Mouse (Mus musculus) CH12.LX (cell line): ENCODE results near the gene Acsbg2. TPM values are rescaled to one million over a fixed set of nuclear protein-coding genes. Genes with fewer than 3 reads are reported as not detected.

Source experiments
- DNase-seq: peaks from one replicate; pipeline ENCODE4 v3.0.0-alpha.2; 2013; ENCODE audit errors: extremely low read depth
- H3K27ac ChIP-seq: 2 replicates; pipeline ENCODE4 v1.5.1; 2012; ENCODE audit warnings: low read depth, mild to moderate bottlenecking, control low read depth, moderate library complexity; ENCODE audit not compliant: insufficient read depth
- H3K27me3 ChIP-seq: replicated peaks from 2 replicates; pipeline ENCODE3; 2012; ENCODE audit warnings: inconsistent platforms
- H3K36me3 ChIP-seq, 2 experiments: replicated peaks in 1 of 2; 2 replicates each; pipeline versions ENCODE3 to v1.6.1; 2012; ENCODE audit warnings: inconsistent platforms in 1 of 2, low read length in 1 of 2, mild to moderate bottlenecking in 1 of 2, mixed read lengths in 1 of 2, moderate library complexity in 1 of 2; ENCODE audit not compliant: control insufficient read depth in 1 of 2, insufficient read depth in 1 of 2
- H3K4me1 ChIP-seq, 2 experiments: 2 replicates each; pipeline ENCODE4 v1.6.1; 2012; ENCODE audit warnings: inconsistent platforms in 1 of 2, moderate library complexity in 1 of 2; ENCODE audit not compliant: insufficient read depth in 2 of 2, control insufficient read depth in 1 of 2
- H3K4me2 ChIP-seq: 2 replicates; pipeline ENCODE4 v1.6.1; 2012; ENCODE audit warnings: low read depth, mild to moderate bottlenecking, control low read depth; ENCODE audit not compliant: poor library complexity, insufficient read depth, severe bottlenecking
- H3K4me3 ChIP-seq, 3 experiments: fragments of 150-350 bp in 1 of 3; sonication (generic) in 1 of 3; replicated peaks in 1 of 3; 2 replicates each; pipeline versions ENCODE3 to v1.5.1; 2011 to 2012; ENCODE audit warnings: low read depth in 2 of 3, low read length in 2 of 3, mild to moderate bottlenecking in 2 of 3, moderate library complexity in 2 of 3, control low read depth in 1 of 3, improper control_type of control experiment in 1 of 3, inconsistent platforms in 1 of 3, mixed read lengths in 1 of 3; ENCODE audit not compliant: poor library complexity in 1 of 3
- H3K79me2 ChIP-seq: replicated peaks from 2 replicates; pipeline ENCODE4 v1.6.1; 2012; ENCODE audit warnings: mild to moderate bottlenecking, moderate library complexity; ENCODE audit not compliant: control insufficient read depth, poor library complexity, insufficient read depth, severe bottlenecking; ENCODE audit errors: extremely low read depth
- H3K9ac ChIP-seq: 2 replicates; pipeline ENCODE4 v1.6.1; 2012; ENCODE audit warnings: low read depth, mild to moderate bottlenecking, control low read depth, moderate library complexity; ENCODE audit not compliant: insufficient read depth
- H3K9me3 ChIP-seq: replicated peaks from 2 replicates; pipeline ENCODE3; 2012; ENCODE audit warnings: low read length, inconsistent platforms, mixed read lengths
- BHLHE40 ChIP-seq: IDR thresholded peaks from 2 replicates; pipeline ENCODE4 v1.6.1; 2011; ENCODE audit warnings: mild to moderate bottlenecking, low read depth, low read length, improper control_type of control experiment
- CHD1 ChIP-seq: IDR thresholded peaks from 2 replicates; pipeline ENCODE4 v1.6.1; 2012; ENCODE audit warnings: low read depth, low read length, improper control_type of control experiment, inconsistent platforms
- CHD2 ChIP-seq: IDR thresholded peaks from 2 replicates; pipeline ENCODE4 v1.6.1; 2011; ENCODE audit warnings: low read length, improper control_type of control experiment
- CTCF ChIP-seq, 2 experiments: IDR thresholded peaks in 1 of 2; conservative IDR thresholded peaks in 1 of 2; 2 replicates each; pipeline ENCODE4 v1.5.1; 2011 to 2012; ENCODE audit warnings: low read depth in 2 of 2, low read length in 2 of 2, improper control_type of control experiment in 1 of 2, inconsistent platforms in 1 of 2, mild to moderate bottlenecking in 1 of 2, moderate library complexity in 1 of 2
- ELF1 ChIP-seq: IDR thresholded peaks from 2 replicates; pipeline ENCODE4 v1.6.1; 2014; ENCODE audit warnings: low read depth, mild to moderate bottlenecking, inconsistent platforms, low read length, improper control_type of control experiment
- EP300 ChIP-seq: IDR thresholded peaks from 2 replicates; pipeline ENCODE4 v1.6.1; 2011; ENCODE audit warnings: low read length, improper control_type of control experiment
- ETS1 ChIP-seq: conservative IDR thresholded peaks from 2 replicates; pipeline ENCODE4 v1.6.1; 2012; ENCODE audit warnings: low read depth, mild to moderate bottlenecking, inconsistent platforms, low read length, improper control_type of control experiment, moderate library complexity
- HCFC1 ChIP-seq: IDR thresholded peaks from 2 replicates; pipeline ENCODE4 v1.6.1; 2012; ENCODE audit warnings: low read depth, mild to moderate bottlenecking, inconsistent platforms, low read length, improper control_type of control experiment
- IRF4 ChIP-seq: IDR thresholded peaks from 2 replicates; pipeline ENCODE4 v1.6.1; 2014; ENCODE audit warnings: low read depth, mild to moderate bottlenecking, inconsistent platforms, low read length, improper control_type of control experiment
- KAT2A ChIP-seq: IDR thresholded peaks from 2 replicates; pipeline ENCODE4 v1.6.1; 2012; ENCODE audit warnings: low read length, improper control_type of control experiment, inconsistent platforms; ENCODE audit not compliant: insufficient replicate concordance
- MAZ ChIP-seq: IDR thresholded peaks from 2 replicates; pipeline ENCODE4 v1.6.1; 2012; ENCODE audit warnings: low read depth, mild to moderate bottlenecking, inconsistent platforms, low read length, improper control_type of control experiment, moderate library complexity
- MEF2A ChIP-seq: IDR thresholded peaks from 2 replicates; pipeline ENCODE4 v1.6.1; 2014; ENCODE audit warnings: low read depth, mild to moderate bottlenecking, inconsistent platforms, low read length, improper control_type of control experiment, borderline replicate concordance
- MYC ChIP-seq: IDR thresholded peaks from 2 replicates; pipeline ENCODE4 v1.6.1; 2011; ENCODE audit warnings: low read depth, mild to moderate bottlenecking, improper control_type of control experiment, low read length
- NELFE ChIP-seq: IDR thresholded peaks from 2 replicates; pipeline ENCODE4 v1.6.1; 2011; ENCODE audit warnings: low read depth, low read length, improper control_type of control experiment
- PAX5 ChIP-seq: IDR thresholded peaks from 2 replicates; pipeline ENCODE4 v1.6.1; 2012; ENCODE audit warnings: low read length, inconsistent platforms, mixed read lengths
- POLR2A ChIP-seq: IDR thresholded peaks from 2 replicates; pipeline ENCODE4 v1.6.1; 2011; ENCODE audit warnings: low read depth, mild to moderate bottlenecking, improper control_type of control experiment, low read length
- POLR2AphosphoS2 ChIP-seq: IDR thresholded peaks from 2 replicates; pipeline ENCODE4 v1.6.1; 2011; ENCODE audit warnings: low read depth, low read length, improper control_type of control experiment
- RAD21 ChIP-seq: IDR thresholded peaks from 2 replicates; pipeline ENCODE4 v1.6.1; 2011; ENCODE audit warnings: low read depth, mild to moderate bottlenecking, low read length, improper control_type of control experiment, moderate library complexity
- SIN3A ChIP-seq: IDR thresholded peaks from 2 replicates; pipeline ENCODE4 v1.6.1; 2012; ENCODE audit warnings: low read length, improper control_type of control experiment, inconsistent platforms
- TCF12 ChIP-seq: IDR thresholded peaks from 2 replicates; pipeline ENCODE4 v1.6.1; 2014; ENCODE audit warnings: low read depth, mild to moderate bottlenecking, inconsistent platforms, low read length, improper control_type of control experiment
- UBTF ChIP-seq: IDR thresholded peaks from 2 replicates; pipeline ENCODE4 v1.6.1; 2012; ENCODE audit warnings: low read depth, mild to moderate bottlenecking, inconsistent platforms, low read length, improper control_type of control experiment, moderate library complexity
- USF1 ChIP-seq: IDR thresholded peaks from 2 replicates; pipeline ENCODE4 v1.6.1; 2014; ENCODE audit warnings: low read depth, mild to moderate bottlenecking, inconsistent platforms, low read length, improper control_type of control experiment
- USF2 ChIP-seq: conservative IDR thresholded peaks from 2 replicates; pipeline ENCODE4 v1.6.1; 2011; ENCODE audit warnings: low read depth, low read length, improper control_type of control experiment
- ZC3H11A ChIP-seq: IDR thresholded peaks from 2 replicates; pipeline ENCODE4 v1.6.1; 2012; ENCODE audit warnings: low read depth, mild to moderate bottlenecking, inconsistent platforms, low read length, improper control_type of control experiment
- ZMIZ1 ChIP-seq: IDR thresholded peaks from 2 replicates; pipeline ENCODE4 v1.6.1; 2012; ENCODE audit warnings: low read depth, mild to moderate bottlenecking, inconsistent platforms, low read length, improper control_type of control experiment
- ZNF384 ChIP-seq: IDR thresholded peaks from 2 replicates; pipeline ENCODE4 v1.6.1; 2012; ENCODE audit warnings: low read depth, low read length, improper control_type of control experiment, inconsistent platforms
- dilution Hi-C: fragments of 300-500 bp; cut with MboI; formaldehyde crosslinking; loops from 2 replicates; pipeline ENCODE4 v1.14.3; 2020; ENCODE audit warnings: low sequenced_read_pairs; ENCODE audit not compliant: extremely low pct_unique_long_range_greater_than_20kb, extremely low pct_ligation_motif_present
- in situ Hi-C: fragments of 300-500 bp; cut with MboI; formaldehyde crosslinking; loops from 3 replicates; pipeline ENCODE4 v1.14.3; 2019; ENCODE audit warnings: low sequenced_read_pairs, low pct_ligation_motif_present, low pct_unique_long_range_greater_than_20kb, mixed read lengths
- polyA plus RNA-seq: library from polyadenylated mRNA; unstranded; fragments of >175 nt; gene quantifications from 2 replicates; pipeline ENCODE4 v1.2.1, GENCODE M21; 2012; ENCODE audit warnings: low read depth; ENCODE audit not compliant: insufficient read length
- total RNA-seq, 2 experiments: library from RNA; depleted of rRNA; stranded (reverse); fragments of 300-350 nt in 1 of 2; fragments of >200 nt in 1 of 2; gene quantifications; 2 replicates each; pipeline ENCODE4 v1.2.3; 2012 to 2014

The Acsbg2 gene
- total and polyA plus RNA-seq, 3 experiments: not detected

GRCm38 (mm10) chr17:56888050-56888449 lies 13.8 kb upstream of the Acsbg2 start:
- Histone ChIP-seq H3K4me1 (peaks cover 8 to 14% of the 10 kb centered on the region in 2 experiments), H3K27me3 (no peaks in the 10 kb centered on the region), H3K4me3 (no peak overlapping the region), H3K27ac (no peak overlapping the region)
- dilution Hi-C loops: no loop called here
- TF ChIP-seq POLR2AphosphoS2 (no peak), BHLHE40 (no peak), CTCF (conservative IDR thresholded peaks at IDR 0.05 in 1 of 2, IDR thresholded peaks at IDR 0.05 in 1 of 2; ENCODE audit: low read depth in 2 of 2, low read length in 2 of 2) (peak in 1 of 2 experiments; percentile 26; a peak in 1 of 4 replicates)
- TF ChIP-seq, all 38 proteins: peak for 1
- in situ Hi-C loops: no loop called here
- Histone ChIP-seq H3K9me3 (no peaks in the 10 kb centered on the region), H3K36me3 (peaks cover 11 to 48% of the 10 kb centered on the region in 2 experiments), H3K79me2 (no peaks in the 10 kb centered on the region), H3K4me2 (no peak overlapping the region), H3K9ac (no peak overlapping the region)
- DNase-seq: no peak

- Histone ChIP-seq H3K9ac (no peak overlapping the region), H3K36me3 (peaks cover 0 to 19% of the 10 kb centered on the region in 2 experiments), H3K4me3 (no peak overlapping the region), H3K4me2 (no peak overlapping the region), H3K79me2 (no peaks in the 10 kb centered on the region), H3K27me3 (no peaks in the 10 kb centered on the region), H3K27ac (no peak overlapping the region), H3K9me3 (no peaks in the 10 kb centered on the region), H3K4me1 (peaks cover 8 to 14% of the 10 kb centered on the region in 2 experiments)
- in situ Hi-C loops (no loop called here), dilution Hi-C loops (no loop called here)
- no peak for TF ChIP-seq MYC
- no peak for TF ChIP-seq RAD21
- TF ChIP-seq IRF4: no peak
- TF ChIP-seq ELF1: no peak
- no peak for TF ChIP-seq KAT2A
- TF ChIP-seq POLR2A: no peak
- no peak for TF ChIP-seq CHD1
- TF ChIP-seq USF2: no peak
- no peak for TF ChIP-seq ZMIZ1
- TF ChIP-seq MEF2A: no peak
- no peak for TF ChIP-seq BHLHE40
- no peak for TF ChIP-seq SIN3A
- TF ChIP-seq HCFC1: no peak
- DNase-seq: no peak
These were observed 10.6 kb upstream of the Acsbg2 start for GRCm38 (mm10) chr17:56884809-56885208.

- peaks cover 8 to 14% of the 10 kb centered on the region in 2 experiments for H3K4me1 ChIP-seq
- no peak for DNase-seq
- no peaks in the 10 kb centered on the region for H3K27me3 ChIP-seq
- in situ Hi-C loops: no loop called here
- H3K4me3 ChIP-seq: no peak overlapping the region
- TF ChIP-seq UBTF (no peak), MEF2A (no peak), USF1 (no peak), BHLHE40 (no peak), RAD21 (no peak), PAX5 (no peak), CHD2 (no peak), NELFE (no peak), ETS1 (no peak), HCFC1 (no peak), MAZ (no peak), ZNF384 (no peak), EP300 (no peak), TCF12 (no peak), ELF1 (no peak), ZC3H11A (no peak)
- H3K27ac ChIP-seq: no peak overlapping the region
- H3K4me2 ChIP-seq: no peak overlapping the region
- H3K36me3 ChIP-seq: peaks cover 0 to 14% of the 10 kb centered on the region in 2 experiments
- H3K9ac ChIP-seq: no peak overlapping the region
- H3K9me3 ChIP-seq: no peaks in the 10 kb centered on the region
- H3K79me2 ChIP-seq: no peaks in the 10 kb centered on the region
- dilution Hi-C loops: no loop called here
These were observed 10.1 kb upstream of the Acsbg2 start for GRCm38 (mm10) chr17:56884331-56884730.
